Mouse (Mus musculus) liver, adult 2 months (tissue): ENCODE data around the gene Olfr131.
"Not testable (repeated sequence)": the region's sequence is repeated elsewhere in the genome, so short reads cannot be mapped to it uniquely, and the experiment has no call there.

Experiments
- CTCF ChIP-seq: fragments of 200-500 bp; IDR thresholded peaks from 2 replicates; pipeline ENCODE4 v1.5.1; 2011; ENCODE audit warnings: low read depth, low read length, control low read depth
- POLR2A ChIP-seq: fragments of 200-500 bp; IDR thresholded peaks from 2 replicates; pipeline ENCODE4 v1.6.1; 2011; ENCODE audit warnings: low read length, control low read depth; ENCODE audit not compliant: insufficient read depth; ENCODE audit errors: extremely low read depth

DNA sequence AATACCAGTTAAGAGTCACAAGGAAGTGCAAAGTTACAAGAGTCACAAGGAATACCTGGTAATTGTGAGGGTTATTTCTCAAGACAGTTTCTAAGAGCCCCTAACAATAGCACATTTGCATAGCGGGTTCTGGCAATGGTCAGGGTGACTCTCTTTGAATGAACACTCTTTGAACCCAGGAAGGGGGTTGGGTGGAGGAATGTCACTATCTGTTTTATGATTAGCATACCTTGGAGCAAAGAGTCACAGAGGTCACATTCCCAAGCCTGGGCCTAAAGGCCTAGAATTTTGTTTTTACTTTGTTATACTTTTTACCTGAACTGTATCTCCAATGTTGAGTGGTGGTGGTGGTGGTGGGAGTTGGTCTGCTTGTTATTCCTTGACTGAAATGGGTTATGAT lies 35.7 kb upstream of the Olfr131 start:
- TF ChIP-seq CTCF, POLR2A: not testable (repeated sequence)
